Mouse (Mus musculus): ENCODE data around the gene Rpap3.

Gene Rpap3

GRCm38 (mm10) chr15:97731111-97731510 lies 25.5 kb upstream of the Rpap3 start, which contains the start of gene Endou:
Gene Endou, minus strand, starts transcription at chr15:97731339.
- DNase-seq (ENCODE audit: low spot score in 2 of 2): no peak

- DNase-seq (ENCODE audit: low spot score in 2 of 2): no peak
Measured at GRCm38 (mm10) chr15:97730365-97730764, 24.7 kb upstream of the Rpap3 start.

- peak in 1 of 2 experiments; percentile 49 for DNase-seq (ENCODE audit: low spot score in 2 of 2)
Measured at GRCm38 (mm10) chr15:97728804-97729203, 23.2 kb upstream of the Rpap3 start.

- DNase-seq (ENCODE audit: low spot score in 2 of 2): peak in 1 of 2 experiments; percentile 43
Measured at GRCm38 (mm10) chr15:97728394-97728793, 22.8 kb upstream of the Rpap3 start.

- DNase-seq (ENCODE audit: low spot score in 2 of 2): no peak
Measured at GRCm38 (mm10) chr15:97727520-97727919, 21.9 kb upstream of the Rpap3 start.

GRCm38 (mm10) chr15:97727048-97727447 lies 21.4 kb upstream of the Rpap3 start:
- DNase-seq (ENCODE audit: low spot score in 2 of 2): peak; percentile 63 to 66

GRCm38 (mm10) chr15:97726310-97726709 lies 20.7 kb upstream of the Rpap3 start:
- DNase-seq (ENCODE audit: low spot score in 2 of 2): no peak

- DNase-seq (ENCODE audit: low spot score in 2 of 2): no peak
Measured at GRCm38 (mm10) chr15:97725198-97725785, 19.7 kb upstream of the Rpap3 start.

- no peak for DNase-seq (ENCODE audit: low spot score in 2 of 2)
Measured at GRCm38 (mm10) chr15:97724346-97725197, 18.9 kb upstream of the Rpap3 start.

GRCm38 (mm10) chr15:97723536-97724345 lies 18.1 kb upstream of the Rpap3 start:
- no peak for DNase-seq (ENCODE audit: low spot score in 2 of 2)

- no peak for DNase-seq (ENCODE audit: low spot score in 2 of 2)
Measured at GRCm38 (mm10) chr15:97721008-97721701, 15.5 kb upstream of the Rpap3 start.

GRCm38 (mm10) chr15:97720026-97720675 lies 14.5 kb upstream of the Rpap3 start:
- peak; percentile 52 to 73 for DNase-seq (ENCODE audit: low spot score in 2 of 2)

- DNase-seq (ENCODE audit: low spot score in 2 of 2): no peak
Measured at GRCm38 (mm10) chr15:97719494-97719893, 13.9 kb upstream of the Rpap3 start.

GRCm38 (mm10) chr15:97718535-97719155 lies 13.0 kb upstream of the Rpap3 start:
- no peak for DNase-seq (ENCODE audit: low spot score in 2 of 2)

GRCm38 (mm10) chr15:97717861-97718534 lies 12.4 kb upstream of the Rpap3 start:
- DNase-seq (ENCODE audit: low spot score in 2 of 2): peak; percentile 34 to 62

GRCm38 (mm10) chr15:97716782-97717181 lies 11.2 kb upstream of the Rpap3 start:
- DNase-seq (ENCODE audit: low spot score in 2 of 2): no peak

GRCm38 (mm10) chr15:97715734-97716133 lies 10.1 kb upstream of the Rpap3 start:
- no peak for DNase-seq (ENCODE audit: low spot score in 2 of 2)

GRCm38 (mm10) chr15:97715083-97715482 lies 9.5 kb upstream of the Rpap3 start:
- DNase-seq (ENCODE audit: low spot score in 2 of 2): no peak

- DNase-seq (ENCODE audit: low spot score in 2 of 2): no peak
Measured at GRCm38 (mm10) chr15:97712546-97712945, 6.9 kb upstream of the Rpap3 start.

- DNase-seq (ENCODE audit: low spot score in 2 of 2): no peak
Measured at GRCm38 (mm10) chr15:97710906-97711305, 5.3 kb upstream of the Rpap3 start.

Data from heart, adult 9 months (tissue).